Mouse (Mus musculus) kidney, postnatal 10 days (tissue): Measurements from ENCODE around the gene Gab1.

Experiments used
- DNase-seq: peaks from one replicate; pipeline ENCODE4 v3.0.0; 2021; ENCODE audit warnings: mixed read lengths

The Gab1 gene

GRCm38 (mm10) chr8:80807807-80808505 is 72.4 kb downstream of the Gab1 start:
- peak; percentile 39 for DNase-seq

- DNase-seq, result no peak
Observed at GRCm38 (mm10) chr8:80804066-80804619, 76.2 kb downstream of the Gab1 start.

GRCm38 (mm10) chr8:80798778-80799177 is 81.5 kb downstream of the Gab1 start:
- no peak for DNase-seq

- DNase-seq, result no peak
Observed at GRCm38 (mm10) chr8:80798198-80798777, 82.0 kb downstream of the Gab1 start.

- DNase-seq, result no peak
Observed at GRCm38 (mm10) chr8:80796070-80796469, 84.2 kb downstream of the Gab1 start.

GRCm38 (mm10) chr8:80794585-80795509 is 85.5 kb downstream of the Gab1 start:
- DNase-seq, result peak; percentile 32

GRCm38 (mm10) chr8:80793791-80794515 is 86.4 kb downstream of the Gab1 start:
- peak; percentile 34 for DNase-seq

GRCm38 (mm10) chr8:80792214-80792613 is 88.1 kb downstream of the Gab1 start:
- DNase-seq, result no peak

- no peak for DNase-seq
Observed at GRCm38 (mm10) chr8:80789324-80789723, 91.0 kb downstream of the Gab1 start.

GRCm38 (mm10) chr8:80784559-80784958 is 95.8 kb downstream of the Gab1 start:
- DNase-seq, result no peak

GRCm38 (mm10) chr8:80783271-80783670 is 97.0 kb downstream of the Gab1 start:
- no peak for DNase-seq

- no peak for DNase-seq
Observed at GRCm38 (mm10) chr8:80781338-80781737, 99.0 kb downstream of the Gab1 start.

- DNase-seq, result no peak
Observed at GRCm38 (mm10) chr8:80780271-80780670, 100.0 kb downstream of the Gab1 start.

GRCm38 (mm10) chr8:80776436-80776835 is 103.9 kb downstream of the Gab1 start:
- DNase-seq, result peak; percentile 50

GRCm38 (mm10) chr8:80772732-80773460 is 107.4 kb downstream of the Gab1 start:
- DNase-seq, result peak; percentile 57

GRCm38 (mm10) chr8:80768451-80768850 is 111.9 kb downstream of the Gab1 start:
- DNase-seq, result no peak

- DNase-seq, result peak; percentile 92
Observed at GRCm38 (mm10) chr8:80753017-80753715, 127.2 kb downstream of the Gab1 start.

GRCm38 (mm10) chr8:80752429-80752828 is 127.9 kb downstream of the Gab1 start:
- no peak for DNase-seq

GRCm38 (mm10) chr8:80749091-80749490 is 131.2 kb downstream of the Gab1 start:
- no peak for DNase-seq

GRCm38 (mm10) chr8:80739932-80740331 is 140.4 kb downstream of the Gab1 start:
- DNase-seq, result no peak
